Mouse (Mus musculus): Measurements from ENCODE around the gene Zfp248. TPM values are rescaled to one million over a fixed set of nuclear protein-coding genes. Genes with fewer than 3 reads are reported as not detected.
A peak's percentile ranks its signal among the peaks of the same experiment; 100 is the strongest.

Gene Zfp248
- polyA plus RNA-seq, 1 experiment: 9.3 TPM

DNA sequence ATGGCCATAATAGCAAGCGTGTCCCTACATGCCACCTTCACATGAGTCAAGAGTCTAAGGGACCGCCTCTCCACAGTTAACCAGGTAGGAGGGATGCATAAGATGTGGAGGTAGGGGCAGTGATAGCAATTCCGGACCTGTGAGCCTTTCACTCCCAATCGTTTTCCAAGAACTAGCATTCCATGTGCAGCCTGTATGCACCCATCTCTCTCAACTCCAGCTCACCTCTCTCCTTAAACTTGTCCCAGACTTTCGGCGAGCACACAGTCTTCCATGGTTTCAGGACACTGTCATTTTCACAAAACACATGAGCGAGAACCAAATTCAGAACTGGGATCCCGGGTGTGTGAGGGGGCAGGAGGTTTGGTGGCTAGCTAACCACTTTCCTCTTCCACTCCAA is 876 bp downstream of the Zfp248 start:
- peaks cover 2% of the 10 kb centered on the region; the same call in 1 of the 2 replicates for H3K4me1 ChIP-seq (ENCODE audit: control insufficient read depth, insufficient read depth, low read length)
- DNase-seq: peak in 1 of 2 experiments; percentile 37
- peak overlapping the region; percentile 83 for H3K4me3 ChIP-seq (replicated peaks; ENCODE audit: insufficient read depth, low read depth, low read length)
- 6% methylated on average over 8 of the region's 8 CpGs for WGBS
- no peaks in the 10 kb centered on the region for H3K27me3 ChIP-seq (ENCODE audit: control insufficient read depth, insufficient read depth, low read length)
- no peak for TF ChIP-seq CTCF (IDR thresholded peaks at IDR 0.05; ENCODE audit: borderline replicate concordance, insufficient read depth, low read depth, low read length)
- no peak for TF ChIP-seq POLR2A (IDR thresholded peaks at IDR 0.05; ENCODE audit: borderline replicate concordance, insufficient read depth, low read length)
- peak overlapping the region; percentile 15; the same call in 1 of the 2 replicates for H3K27ac ChIP-seq (ENCODE audit: insufficient read depth, low read length)

GRCm38 (mm10) chr6:118431502-118431901 is 23.8 kb downstream of the Zfp248 start:
- H3K27ac ChIP-seq (ENCODE audit: insufficient read depth, low read length): no peak overlapping the region
- WGBS: 79% methylated on average over 4 of the region's 4 CpGs

DNA sequence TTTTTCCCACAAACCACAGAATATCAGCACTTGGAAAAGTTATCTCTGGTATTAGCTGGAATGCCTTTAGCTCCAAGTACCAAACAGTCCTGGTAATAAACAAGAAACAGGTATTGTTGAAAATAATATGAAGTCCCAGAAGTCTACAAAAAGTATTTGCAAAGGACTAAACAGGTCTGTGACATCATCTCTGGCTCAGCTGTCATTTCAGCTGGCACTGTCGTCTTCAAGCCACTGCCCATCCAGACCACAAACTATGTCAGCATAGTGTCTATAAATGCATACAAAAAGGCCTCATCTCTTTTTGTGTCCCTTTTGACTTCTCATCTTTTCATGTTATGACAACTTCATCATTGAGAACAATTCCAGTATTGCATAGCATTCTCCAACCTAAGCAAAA is 28.7 kb downstream of the Zfp248 start:
- Histone ChIP-seq H3K27me3 (ENCODE audit: control insufficient read depth, insufficient read depth, low read length) (no peaks in the 10 kb centered on the region), H3K27ac (ENCODE audit: insufficient read depth, low read length) (no peak overlapping the region), H3K4me3 (replicated peaks; ENCODE audit: insufficient read depth, low read depth, low read length) (no peak overlapping the region), H3K4me1 (ENCODE audit: control insufficient read depth, insufficient read depth, low read length) (no peaks in the 10 kb centered on the region)
- DNase-seq: no peak
- TF ChIP-seq CTCF (IDR thresholded peaks at IDR 0.05; ENCODE audit: borderline replicate concordance, insufficient read depth, low read depth, low read length): no peak
- no peak for TF ChIP-seq POLR2A (IDR thresholded peaks at IDR 0.05; ENCODE audit: borderline replicate concordance, insufficient read depth, low read length)
- 74% methylated on average over 1 of the region's 1 CpGs for WGBS

More at GRCm38 (mm10) chr6:118431502-118431901, 23.8 kb downstream of the Zfp248 start:
- Histone ChIP-seq H3K4me1 (ENCODE audit: control insufficient read depth, insufficient read depth, low read length) (no peaks in the 10 kb centered on the region), H3K4me3 (replicated peaks; ENCODE audit: insufficient read depth, low read depth, low read length) (no peak overlapping the region), H3K27me3 (ENCODE audit: control insufficient read depth, insufficient read depth, low read length) (no peaks in the 10 kb centered on the region)
- TF ChIP-seq CTCF (IDR thresholded peaks at IDR 0.05; ENCODE audit: borderline replicate concordance, insufficient read depth, low read depth, low read length): no peak
- no peak for TF ChIP-seq POLR2A (IDR thresholded peaks at IDR 0.05; ENCODE audit: borderline replicate concordance, insufficient read depth, low read length)
- DNase-seq: no peak

DNA sequence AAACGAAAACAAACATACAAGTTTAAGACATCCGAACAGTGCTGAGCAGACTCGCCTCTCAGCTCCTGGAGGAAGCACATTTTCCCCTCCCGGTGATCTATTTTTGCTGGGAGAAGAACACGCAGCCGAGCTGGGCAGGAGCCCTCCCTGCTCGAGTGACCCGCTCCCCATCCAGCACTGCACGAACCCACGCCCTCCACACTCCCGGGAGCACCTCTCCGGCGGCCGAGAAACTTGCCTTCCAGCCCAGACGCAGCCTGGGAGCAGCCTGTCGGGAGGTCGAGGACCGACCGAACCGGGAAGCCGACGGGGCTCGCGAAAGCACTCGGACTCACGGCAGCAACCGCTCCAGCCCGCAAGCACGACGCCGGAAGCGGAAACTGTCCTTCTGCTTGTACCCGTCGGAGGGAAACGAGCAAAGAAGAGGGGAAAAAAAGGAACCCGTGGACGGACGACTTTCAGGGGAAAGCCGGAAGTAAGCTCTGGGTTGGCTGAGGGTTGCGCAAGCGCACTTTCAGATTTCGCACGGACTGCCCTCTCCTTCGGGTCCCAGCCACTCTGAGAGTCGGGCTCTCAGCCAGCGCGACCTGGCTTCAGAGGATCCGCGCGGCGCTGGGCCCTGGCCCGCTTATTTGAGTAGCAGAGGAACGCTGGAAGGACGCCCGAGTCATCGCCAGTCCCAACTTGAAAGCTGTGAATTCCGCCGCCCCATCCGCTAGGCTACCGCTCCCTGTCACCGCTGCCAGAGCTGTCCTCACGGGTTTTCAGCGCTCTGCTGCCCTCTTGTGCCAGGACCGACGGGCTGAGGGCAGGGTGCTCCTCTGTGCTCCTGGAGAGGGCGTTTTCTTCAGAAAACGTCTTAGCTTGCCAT is 36.0 kb downstream of the Zfp248 start, which contains the start of gene Bms1:
TSS of gene Bms1 (minus strand) at position 425 of the 871 bp plus-strand sequence.
- DNase-seq: peak; percentile 95 to 98
- Histone ChIP-seq H3K27ac (ENCODE audit: insufficient read depth, low read length) (peak within 1 kb of the TSS; percentile 69), H3K4me1 (ENCODE audit: control insufficient read depth, insufficient read depth, low read length) (peaks cover 3% of the 10 kb centered on the region; the same call in 1 of the 2 replicates), H3K4me3 (replicated peaks; ENCODE audit: insufficient read depth, low read depth, low read length) (peak within 1 kb of the TSS; percentile 76), H3K27me3 (ENCODE audit: control insufficient read depth, insufficient read depth, low read length) (no peaks in the 10 kb centered on the region)
- TF ChIP-seq CTCF (IDR thresholded peaks at IDR 0.05; ENCODE audit: borderline replicate concordance, insufficient read depth, low read depth, low read length) (peak; percentile 84), POLR2A (IDR thresholded peaks at IDR 0.05; ENCODE audit: borderline replicate concordance, insufficient read depth, low read length) (peak; percentile 92)
- WGBS: under 1% methylated on average over 67 of the region's 67 CpGs

- Histone ChIP-seq H3K4me1 (ENCODE audit: control insufficient read depth, insufficient read depth, low read length) (no peaks in the 10 kb centered on the region), H3K27ac (ENCODE audit: insufficient read depth, low read length) (no peak overlapping the region), H3K27me3 (ENCODE audit: control insufficient read depth, insufficient read depth, low read length) (no peaks in the 10 kb centered on the region), H3K4me3 (replicated peaks; ENCODE audit: insufficient read depth, low read depth, low read length) (no peak overlapping the region)
- DNase-seq: no peak
- WGBS: 77% methylated on average over 1 of the region's 1 CpGs
- no peak for TF ChIP-seq CTCF (IDR thresholded peaks at IDR 0.05; ENCODE audit: borderline replicate concordance, insufficient read depth, low read depth, low read length)
- no peak for TF ChIP-seq POLR2A (IDR thresholded peaks at IDR 0.05; ENCODE audit: borderline replicate concordance, insufficient read depth, low read length)
Measured at GRCm38 (mm10) chr6:118410428-118410827, 44.9 kb downstream of the Zfp248 start.

GRCm38 (mm10) chr6:118408510-118408909 is 46.8 kb downstream of the Zfp248 start:
- 90% methylated on average over 5 of the region's 5 CpGs for WGBS
- no peak overlapping the region for H3K27ac ChIP-seq (ENCODE audit: insufficient read depth, low read length)
- TF ChIP-seq CTCF (IDR thresholded peaks at IDR 0.05; ENCODE audit: borderline replicate concordance, insufficient read depth, low read depth, low read length) (no peak), POLR2A (IDR thresholded peaks at IDR 0.05; ENCODE audit: borderline replicate concordance, insufficient read depth, low read length) (no peak)
- no peak for DNase-seq
- no peak overlapping the region for H3K4me3 ChIP-seq (replicated peaks; ENCODE audit: insufficient read depth, low read depth, low read length)
- H3K4me1 ChIP-seq (ENCODE audit: control insufficient read depth, insufficient read depth, low read length): no peaks in the 10 kb centered on the region
- H3K27me3 ChIP-seq (ENCODE audit: control insufficient read depth, insufficient read depth, low read length): no peaks in the 10 kb centered on the region

- no peak overlapping the region for H3K27ac ChIP-seq (ENCODE audit: insufficient read depth, low read length)
- TF ChIP-seq CTCF (IDR thresholded peaks at IDR 0.05; ENCODE audit: borderline replicate concordance, insufficient read depth, low read depth, low read length) (no peak), POLR2A (IDR thresholded peaks at IDR 0.05; ENCODE audit: borderline replicate concordance, insufficient read depth, low read length) (no peak)
- DNase-seq: no peak
- WGBS: 17% methylated on average over 4 of the region's 4 CpGs
- no peak overlapping the region for H3K4me3 ChIP-seq (replicated peaks; ENCODE audit: insufficient read depth, low read depth, low read length)
- no peaks in the 10 kb centered on the region for H3K27me3 ChIP-seq (ENCODE audit: control insufficient read depth, insufficient read depth, low read length)
- H3K4me1 ChIP-seq (ENCODE audit: control insufficient read depth, insufficient read depth, low read length): no peaks in the 10 kb centered on the region
Measured at GRCm38 (mm10) chr6:118406421-118406820, 48.9 kb downstream of the Zfp248 start.

GRCm38 (mm10) chr6:118390746-118391145 is 64.6 kb downstream of the Zfp248 start:
- TF ChIP-seq CTCF (IDR thresholded peaks at IDR 0.05; ENCODE audit: borderline replicate concordance, insufficient read depth, low read depth, low read length): no peak
- no peak for TF ChIP-seq POLR2A (IDR thresholded peaks at IDR 0.05; ENCODE audit: borderline replicate concordance, insufficient read depth, low read length)
- H3K4me1 ChIP-seq (ENCODE audit: control insufficient read depth, insufficient read depth, low read length): no peaks in the 10 kb centered on the region
- no peak overlapping the region for H3K27ac ChIP-seq (ENCODE audit: insufficient read depth, low read length)
- H3K4me3 ChIP-seq (replicated peaks; ENCODE audit: insufficient read depth, low read depth, low read length): no peak overlapping the region
- DNase-seq: no peak
- H3K27me3 ChIP-seq (ENCODE audit: control insufficient read depth, insufficient read depth, low read length): no peaks in the 10 kb centered on the region
